Mouse (Mus musculus) cortical plate, adult 2 months (tissue): ENCODE data around the gene Gm20662.

Experiments
- CTCF ChIP-seq: fragments of 200-500 bp; IDR thresholded peaks from 2 replicates; pipeline ENCODE4 v1.5.1; 2011; ENCODE audit warnings: mild to moderate bottlenecking, control low read depth, low read length; ENCODE audit not compliant: insufficient read depth; ENCODE audit errors: extremely low read depth
- POLR2A ChIP-seq: fragments of 200-500 bp; IDR thresholded peaks from 2 replicates; pipeline ENCODE4 v1.6.1; 2011; ENCODE audit warnings: mild to moderate bottlenecking, low read length, control low read depth; ENCODE audit not compliant: insufficient read depth; ENCODE audit errors: extremely low read depth

- no peak for TF ChIP-seq POLR2A
- no peak for TF ChIP-seq CTCF
Observed at GRCm38 (mm10) chr9:107996049-107996448, at the start of gene Gm20662.
